13 mouse cellular contexts compared by ENCODE assay signal in genomic region chr1:18639460-18640300, GRCm38 (mm10).
DNase-seq lines count a peak whose midpoint lies in the region; ATAC-seq and TF ChIP-seq lines count a peak whose summit lies in the region.
"Had no signal": no experiment of that assay in that cellular context is flagged by ENCODE, and none has a peak within 500 bp of the region (broad histone marks: within the 10 kb centered on the region; RNA-seq: fewer than 3 reads in every experiment).

No protein-coding gene starts in this region.

- 18% methylated on average over 8 of the region's 8 CpGs for WGBS in embryonic facial prominence, embryonic 11.5 days
- WGBS in hindbrain, embryonic 10.5 days = 21% methylated on average over 8 of the region's 8 CpGs
- WGBS in midbrain, embryonic 13.5 days = 7% methylated on average over 8 of the region's 8 CpGs
- WGBS in kidney, embryonic 16.5 days = 57% methylated on average over 8 of the region's 8 CpGs

- no peak overlapping the region for H3K4me2 ChIP-seq in embryonic facial prominence, embryonic 11.5 days (ENCODE audit: low read depth, low read length)
- H3K4me2 ChIP-seq in midbrain, embryonic 13.5 days (replicated peaks) = peak overlapping the region; percentile 17
- no peak overlapping the region for H3K4me2 ChIP-seq in kidney, embryonic 16.5 days (replicated peaks; ENCODE audit: low read depth, low read length)
- H3K4me2 ChIP-seq: heart, embryonic 12.5 days; limb, embryonic 12.5 days had no signal

- H3K36me3 ChIP-seq in ES-E14 (ENCODE audit: control insufficient read depth, insufficient read depth, low read length, poor library complexity, severe bottlenecking) = no peaks in the 10 kb centered on the region
- no peaks in the 10 kb centered on the region for H3K36me3 ChIP-seq in embryonic facial prominence, embryonic 11.5 days (replicated peaks; ENCODE audit: control insufficient read depth, insufficient read depth, low read depth, low read length)
- no peaks in the 10 kb centered on the region for H3K36me3 ChIP-seq in hindbrain, embryonic 10.5 days
- H3K36me3 ChIP-seq in midbrain, embryonic 13.5 days = no peaks in the 10 kb centered on the region
- H3K36me3 ChIP-seq in kidney, embryonic 16.5 days (ENCODE audit: insufficient read depth, low read length) = no peaks in the 10 kb centered on the region
- H3K36me3 ChIP-seq: heart, embryonic 12.5 days; limb, embryonic 12.5 days had no signal

- DNase-seq in ES-E14 (ENCODE audit: low read depth, low spot score) = peak; percentile 25
- peak; percentile 12 for DNase-seq in embryonic facial prominence, embryonic 11.5 days (ENCODE audit: low spot score)
- peak; percentile 30 for DNase-seq in hindbrain, embryonic 10.5 days (ENCODE audit: low spot score)
- no peak for DNase-seq in thymus, postnatal 10 days (ENCODE audit: low spot score in 2 of 2)
- DNase-seq in heart, adult 18-20 months = no peak
- no peak for DNase-seq in yolk sac, embryonic 10.5 days (ENCODE audit: low spot score)
- DNase-seq: adrenal gland, adult 2 months; kidney, postnatal 10 days; lung, adult 18-20 months had no signal

- no peak overlapping the region for H3K9ac ChIP-seq in ES-E14 (ENCODE audit: insufficient read depth, low read depth, low read length, poor library complexity, severe bottlenecking)
- no peak overlapping the region for H3K9ac ChIP-seq in embryonic facial prominence, embryonic 11.5 days (replicated peaks; ENCODE audit: low read length)
- no peak overlapping the region for H3K9ac ChIP-seq in midbrain, embryonic 13.5 days (replicated peaks)
- no peak overlapping the region for H3K9ac ChIP-seq in kidney, embryonic 16.5 days (replicated peaks; ENCODE audit: low read length)
- H3K9ac ChIP-seq: heart, embryonic 12.5 days; limb, embryonic 12.5 days had no signal

- no peaks in the 10 kb centered on the region for H3K27me3 ChIP-seq in embryonic facial prominence, embryonic 11.5 days (ENCODE audit: control insufficient read depth, insufficient read depth, low read length)
- H3K27me3 ChIP-seq in hindbrain, embryonic 10.5 days (ENCODE audit: insufficient read depth, poor library complexity, severe bottlenecking) = no peaks in the 10 kb centered on the region
- H3K27me3 ChIP-seq in midbrain, embryonic 13.5 days = no peaks in the 10 kb centered on the region
- H3K27me3 ChIP-seq in kidney, embryonic 16.5 days (ENCODE audit: insufficient read depth, low read length) = no peaks in the 10 kb centered on the region
- H3K27me3 ChIP-seq: heart, embryonic 12.5 days; limb, embryonic 12.5 days had no signal

- no peak overlapping the region for H3K27ac ChIP-seq in ES-E14 (ENCODE audit: insufficient read depth, low read depth, low read length, poor library complexity, severe bottlenecking)
- no peak overlapping the region for H3K27ac ChIP-seq in embryonic facial prominence, embryonic 11.5 days (replicated peaks; ENCODE audit: low read depth, low read length)
- peak overlapping the region; percentile 66; the same call in 1 of the 2 replicates for H3K27ac ChIP-seq in hindbrain, embryonic 10.5 days
- H3K27ac ChIP-seq in midbrain, embryonic 13.5 days = no peak overlapping the region
- no peak overlapping the region for H3K27ac ChIP-seq in kidney, embryonic 16.5 days (ENCODE audit: low read length)
- H3K27ac ChIP-seq: limb, embryonic 12.5 days had no signal

- no peaks in the 10 kb centered on the region; a peak in 1 of 4 replicates for H3K4me1 ChIP-seq in ES-E14 (ENCODE audit: control insufficient read depth in 2 of 2, insufficient read depth in 2 of 2, low read length in 2 of 2, poor library complexity in 1 of 2)
- H3K4me1 ChIP-seq in embryonic facial prominence, embryonic 11.5 days (ENCODE audit: control insufficient read depth, insufficient read depth, low read length) = no peaks in the 10 kb centered on the region
- H3K4me1 ChIP-seq in hindbrain, embryonic 10.5 days (replicated peaks) = peaks cover 20% of the 10 kb centered on the region
- H3K4me1 ChIP-seq in midbrain, embryonic 13.5 days (replicated peaks) = peaks cover 14% of the 10 kb centered on the region
- H3K4me1 ChIP-seq in kidney, embryonic 16.5 days (ENCODE audit: insufficient read depth, low read length) = no peaks in the 10 kb centered on the region
- H3K4me1 ChIP-seq: heart, embryonic 12.5 days; limb, embryonic 12.5 days had no signal

- no peak for ATAC-seq in embryonic facial prominence, embryonic 11.5 days (replicated peaks; ENCODE audit: insufficient number of reproducible peaks, low FRiP score, low TSS enrichment, low read depth)
- ATAC-seq in midbrain, embryonic 13.5 days = peak; percentile 80
- ATAC-seq in kidney, embryonic 16.5 days (ENCODE audit: low FRiP score, low TSS enrichment) = no peak

- in situ Hi-C loops in ES-E14 (cut with MboI; ENCODE audit: low sequenced_read_pairs in 2 of 2, unreplicated experiment in 2 of 2) = no loop called here

- no peaks in the 10 kb centered on the region for H3K9me3 ChIP-seq in ES-E14 (ENCODE audit: control insufficient read depth, insufficient read depth, low read depth, low read length)
- no peaks in the 10 kb centered on the region for H3K9me3 ChIP-seq in embryonic facial prominence, embryonic 11.5 days (replicated peaks; ENCODE audit: control insufficient read depth, low read length)
- H3K9me3 ChIP-seq in hindbrain, embryonic 10.5 days = no peaks in the 10 kb centered on the region
- no peaks in the 10 kb centered on the region for H3K9me3 ChIP-seq in midbrain, embryonic 13.5 days
- H3K9me3 ChIP-seq in kidney, embryonic 16.5 days (ENCODE audit: low read length) = no peaks in the 10 kb centered on the region
- H3K9me3 ChIP-seq: heart, embryonic 12.5 days; limb, embryonic 12.5 days had no signal

- H3K4me3 ChIP-seq in ES-E14 (ENCODE audit: insufficient read depth in 1 of 2, low read depth in 1 of 2, low read length in 2 of 2, poor library complexity in 1 of 2, severe bottlenecking in 1 of 2) = no peak overlapping the region
- H3K4me3 ChIP-seq in embryonic facial prominence, embryonic 11.5 days (ENCODE audit: low read depth, low read length) = no peak overlapping the region
- 0 out of 2 replicates have a peak overlapping the region, but pooled peaks have one; percentile 16 for H3K4me3 ChIP-seq in hindbrain, embryonic 10.5 days
- no peak overlapping the region for H3K4me3 ChIP-seq in midbrain, embryonic 13.5 days (replicated peaks)
- no peak overlapping the region for H3K4me3 ChIP-seq in kidney, embryonic 16.5 days (ENCODE audit: low read length)
- H3K4me3 ChIP-seq: heart, embryonic 12.5 days; limb, embryonic 12.5 days had no signal

TF ChIP-seq in ES-E14, 5 proteins besides CTCF, POLR2A, EP300 and RAD21:
- no peak for TF ChIP-seq MAFK (IDR thresholded peaks at IDR 0.05; ENCODE audit: insufficient read depth, low read depth, low read length)
- no peak for TF ChIP-seq HCFC1 (IDR thresholded peaks at IDR 0.05; ENCODE audit: borderline replicate concordance, insufficient read depth, low read length)
- TF ChIP-seq ZC3H11A (IDR thresholded peaks at IDR 0.05; ENCODE audit: borderline replicate concordance, low read depth, low read length) = no peak
- TF ChIP-seq ZNF384 (IDR thresholded peaks at IDR 0.05; ENCODE audit: low read depth, low read length) = no peak
- TF ChIP-seq CHD2 (IDR thresholded peaks at IDR 0.05; ENCODE audit: low read depth, low read length) = no peak

Comparison
In these comparisons a context has a peak if more than half of its experiments do, and no peak if none do; other contexts are left out.
1. DNase-seq: peak in ES-E14 (single experiment), embryonic facial prominence, embryonic 11.5 days (single experiment) and hindbrain, embryonic 10.5 days (single experiment); none in thymus, postnatal 10 days (0 of 2), heart, adult 18-20 months (0 of 2) and yolk sac, embryonic 10.5 days (single experiment).